Mouse (Mus musculus) lung, adult 10 weeks (tissue): Measurements from ENCODE around the gene Lactbl1. TPM values are rescaled to one million over a fixed set of nuclear protein-coding genes. Genes with fewer than 3 reads are reported as not detected.

Source experiments
- polyA plus RNA-seq: library from polyadenylated mRNA; stranded (reverse); fragments of 350-450 nt; fragmentation: Illumina TruSeq; extraction: RNeasy Lipid Tissue Mini Kit (QIAGEN cat#74804); gene quantifications from one replicate; pipeline ENCODE4 v1.2.3, GENCODE M21; 2014; ENCODE audit warnings: low read depth, low replicate concordance; ENCODE audit not compliant: insufficient read depth

Lactbl1 gene
- not detected for polyA plus RNA-seq

GRCm38 (mm10) chr4:136622388-136622787 is at the start of gene Lactbl1:
Gene Lactbl1 (plus strand): TSS chr4:136622621.

GRCm38 (mm10) chr4:136602568-136602967 is 19.9 kb upstream of the Lactbl1 start, which contains the start of gene Kdm1a:
Gene Kdm1a (minus strand): TSS chr4:136602723.

GRCm38 (mm10) chr4:136610387-136610856 is 12.0 kb upstream of the Lactbl1 start, which contains the start of gene Tex46:
Gene Tex46 (plus strand): TSS chr4:136610437.

Other genes with a start within 250 kb of the Lactbl1 start
- not detected for gene Htr1d, start 199.1 kb upstream of the Lactbl1 start, polyA plus RNA-seq
- 0.44 TPM for gene 6030445D17Rik, start 160.4 kb upstream of the Lactbl1 start, polyA plus RNA-seq
- 11.3 TPM for gene Luzp1, start 152.9 kb upstream of the Lactbl1 start, polyA plus RNA-seq
- gene Kdm1a, start 19.9 kb upstream of the Lactbl1 start, polyA plus RNA-seq = 20.6 TPM
- gene Tex46, start 12.2 kb upstream of the Lactbl1 start, polyA plus RNA-seq = not detected
- gene Ephb2, start 213.4 kb downstream of the Lactbl1 start, polyA plus RNA-seq = 0.86 TPM